In genomic region chr15:80257602-80258239, GRCm38 (mm10) we compare ENCODE assay signal across 9 mouse cellular contexts. TPM values are rescaled to one million over a fixed set of nuclear protein-coding genes. Genes with fewer than 3 reads are reported as not detected.
DNase-seq lines count a peak whose midpoint lies in the region; ATAC-seq lines count a peak whose summit lies in the region.
"Had no signal": no experiment of that assay in that cellular context is flagged by ENCODE, and none has a peak within 500 bp of the region (broad histone marks: within the 10 kb centered on the region; RNA-seq: fewer than 3 reads in every experiment).

No protein-coding gene starts in this region.

- no peaks in the 10 kb centered on the region for H3K9me3 ChIP-seq in midbrain, embryonic 15.5 days

- peaks cover 27% of the 10 kb centered on the region for H3K36me3 ChIP-seq in midbrain, embryonic 15.5 days (replicated peaks)

- H3K4me1 ChIP-seq in midbrain, embryonic 15.5 days: peaks cover 55% of the 10 kb centered on the region

- no peak for ATAC-seq in CD4-positive, CD25-positive, alpha-beta regulatory T cell, adult 4 months
- no peak for ATAC-seq in midbrain, embryonic 15.5 days (replicated peaks)

- H3K9ac ChIP-seq in midbrain, embryonic 15.5 days: peak overlapping the region; percentile 96; the same call in 1 of the 2 replicates

- H3K4me2 ChIP-seq in midbrain, embryonic 15.5 days: peak overlapping the region; percentile 94

- H3K27ac ChIP-seq in midbrain, embryonic 15.5 days: peak overlapping the region; percentile 100

- H3K27me3 ChIP-seq in midbrain, embryonic 15.5 days (replicated peaks): no peaks in the 10 kb centered on the region

- H3K4me3 ChIP-seq in midbrain, embryonic 15.5 days: peak overlapping the region; percentile 80

- 24% methylated on average over 4 of the region's 4 CpGs for WGBS in midbrain, embryonic 15.5 days

- peak; percentile 44 for DNase-seq in CD4-positive, CD25-positive, alpha-beta regulatory T cell, adult 2 months (ENCODE audit: low read depth, low spot score)
- DNase-seq in urinary bladder, postnatal 25 days (ENCODE audit: low spot score): peak; percentile 17
- DNase-seq in urinary bladder, adult 18-20 months (ENCODE audit: low spot score in 2 of 2): no peak
- peak; percentile 45 for DNase-seq in induced T-regulatory cell, adult 2 months (ENCODE audit: low read depth)
- no peak for DNase-seq in right cerebral cortex, postnatal 4 days
- no peak for DNase-seq in left cerebral cortex, adult 18-20 months (ENCODE audit: low spot score in 2 of 2)

RNA-seq across cellular contexts. Expression of gene Atf4, which starts 2.7 kb away (rescaled TPM):
- 10 to 100 TPM; 80.4 to 96.5 TPM for polyA plus RNA-seq in CD4-positive, CD25-positive, alpha-beta regulatory T cell, adult 4 months (2017; shearing (Covaris generic))
- 120 and 121 TPM in 2 replicates for polyA plus RNA-seq in midbrain, embryonic 15.5 days (2015; fragmentation: Nextera tagmentation; extraction: Ambion mirVana)
- 100 to 1,000 TPM; 126 to 133 TPM for total RNA-seq in left cerebral cortex, adult 18-20 months (2021)

RNA-seq across cellular contexts. Expression of gene Rps19bp1, which starts 6.4 kb away (rescaled TPM):
- 10 to 100 TPM; 18.3 to 21.5 TPM for polyA plus RNA-seq in CD4-positive, CD25-positive, alpha-beta regulatory T cell, adult 4 months (2017; shearing (Covaris generic))
- 69.2 and 75.5 TPM in 2 replicates for polyA plus RNA-seq in midbrain, embryonic 15.5 days (2015; fragmentation: Nextera tagmentation; extraction: Ambion mirVana)
- total RNA-seq in left cerebral cortex, adult 18-20 months (2021): 10 to 100 TPM; 41.9 to 42.4 TPM

RNA-seq across cellular contexts. Expression of gene AC140267.1, which starts 22.1 kb away (rescaled TPM):
- polyA plus RNA-seq in CD4-positive, CD25-positive, alpha-beta regulatory T cell, adult 4 months (2017; shearing (Covaris generic)): 10 to 100 TPM in 1 of 2 experiments, not detected in 1; 14.2 TPM
- polyA plus RNA-seq in midbrain, embryonic 15.5 days (2015; fragmentation: Nextera tagmentation; extraction: Ambion mirVana): 2.3 TPM in 1 of 2 replicates, not detected in the other
- 10 to 100 TPM; 19.0 to 19.4 TPM for total RNA-seq in left cerebral cortex, adult 18-20 months (2021)
- polyA plus RNA-seq: large intestine, adult 2 months had no signal

RNA-seq across cellular contexts. Expression of gene Mief1, which starts 23.9 kb away (rescaled TPM):
- polyA plus RNA-seq in CD4-positive, CD25-positive, alpha-beta regulatory T cell, adult 4 months (2017; shearing (Covaris generic)): 10 to 100 TPM; 33.6 to 42.7 TPM
- polyA plus RNA-seq in midbrain, embryonic 15.5 days (2015; fragmentation: Nextera tagmentation; extraction: Ambion mirVana): 35.8 and 39.3 TPM in 2 replicates
- total RNA-seq in left cerebral cortex, adult 18-20 months (2021): 10 to 100 TPM; 34.1 to 35.3 TPM

RNA-seq across cellular contexts. Expression of gene Cacna1i, which starts 29.3 kb away (rescaled TPM):
- polyA plus RNA-seq in CD4-positive, CD25-positive, alpha-beta regulatory T cell, adult 4 months (2017; shearing (Covaris generic)): not detected
- polyA plus RNA-seq in midbrain, embryonic 15.5 days (2015; fragmentation: Nextera tagmentation; extraction: Ambion mirVana): 1.1 and 1.8 TPM in 2 replicates
- total RNA-seq in left cerebral cortex, adult 18-20 months (2021): 10 to 100 TPM; 58.9 to 60.7 TPM

Comparison
In these comparisons a context has a peak if more than half of its experiments do, and no peak if none do; other contexts are left out.
1. DNase-seq: peak in CD4-positive, CD25-positive, alpha-beta regulatory T cell, adult 2 months (single experiment), urinary bladder, postnatal 25 days (single experiment) and induced T-regulatory cell, adult 2 months (single experiment); none in urinary bladder, adult 18-20 months (0 of 2), right cerebral cortex, postnatal 4 days (single experiment) and left cerebral cortex, adult 18-20 months (0 of 2).